Mouse (Mus musculus) thymus, adult 2 months (tissue): ENCODE measurements around the gene Sorcs1.

Experiments
- CTCF ChIP-seq: fragments of 200-500 bp; IDR thresholded peaks from 2 replicates; pipeline ENCODE4 v1.5.1; 2012; ENCODE audit warnings: mild to moderate bottlenecking, control low read depth, low read length, moderate library complexity, borderline replicate concordance; ENCODE audit not compliant: control insufficient read depth, poor library complexity, insufficient read depth; ENCODE audit errors: extremely low read depth
- POLR2A ChIP-seq: fragments of 200-500 bp; IDR thresholded peaks from 2 replicates; pipeline ENCODE4 v1.6.1; 2012; ENCODE audit warnings: mild to moderate bottlenecking, low read length, control low read depth, moderate library complexity; ENCODE audit not compliant: control insufficient read depth, poor library complexity, insufficient read depth; ENCODE audit errors: extremely low read depth

DNA sequence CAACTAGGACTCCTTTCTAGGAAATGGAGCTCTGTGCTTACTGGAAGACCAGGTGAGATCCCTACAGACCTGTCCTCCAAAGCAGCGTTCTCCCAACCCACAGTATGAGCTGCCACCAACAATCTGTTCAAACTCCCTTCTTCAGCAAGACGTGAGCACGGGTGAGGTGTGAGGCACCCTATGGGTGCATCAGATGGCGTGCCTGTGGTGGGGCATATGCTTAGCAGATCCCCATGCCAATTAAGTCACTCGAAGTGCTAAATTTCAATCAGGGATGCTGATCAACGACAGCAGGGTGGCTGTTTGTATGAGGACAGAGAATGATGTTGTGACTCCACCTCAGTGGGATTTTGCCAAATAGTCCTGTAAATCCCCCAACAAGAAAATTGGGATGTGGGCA, 201.7 kb downstream of the Sorcs1 start:
- TF ChIP-seq POLR2A, result no peak
- TF ChIP-seq CTCF, result no peak
